Mouse (Mus musculus) kidney, embryonic 16.5 days (tissue): Measurements from ENCODE around the gene Nudt21. TPM values are rescaled to one million over a fixed set of nuclear protein-coding genes. Genes with fewer than 3 reads are reported as not detected.

Experiments used
- ATAC-seq: fragments of 200-750 bp; cut with Nextera tagmentation; 2 replicates; pipeline ENCODE4 v1.8.0; 2017; ENCODE audit warnings: moderate TSS enrichment; ENCODE audit not compliant: low FRiP score, low TSS enrichment
- H3K27ac ChIP-seq: fragments of 300-500 bp; sonication (generic); 2 replicates; pipeline ENCODE4 v1.5.1; 2014; ENCODE audit warnings: low read length
- H3K27me3 ChIP-seq: fragments of 300-500 bp; sonication (generic); 2 replicates; pipeline ENCODE4 v1.6.1; 2014; ENCODE audit warnings: low read length, control low read depth, mixed read lengths; ENCODE audit not compliant: insufficient read depth
- H3K36me3 ChIP-seq: fragments of 300-500 bp; sonication (generic); 2 replicates; pipeline ENCODE4 v1.6.1; 2014; ENCODE audit warnings: low read length, control low read depth, mixed read lengths; ENCODE audit not compliant: insufficient read depth
- H3K4me1 ChIP-seq: fragments of 300-500 bp; sonication (generic); 2 replicates; pipeline ENCODE4 v1.6.1; 2014; ENCODE audit warnings: low read length, control low read depth, mixed read lengths; ENCODE audit not compliant: insufficient read depth
- H3K4me2 ChIP-seq: fragments of 300-500 bp; sonication (generic); replicated peaks from 2 replicates; pipeline ENCODE4 v1.6.1; 2014; ENCODE audit warnings: low read depth, low read length
- H3K4me3 ChIP-seq: fragments of 300-500 bp; sonication (generic); 2 replicates; pipeline ENCODE4 v1.5.1; 2014; ENCODE audit warnings: mild to moderate bottlenecking, low read length
- H3K9ac ChIP-seq: fragments of 300-500 bp; sonication (generic); replicated peaks from 2 replicates; pipeline ENCODE4 v1.6.1; 2014; ENCODE audit warnings: low read length
- H3K9me3 ChIP-seq: fragments of 300-500 bp; sonication (generic); 2 replicates; pipeline ENCODE4 v1.6.1; 2016; ENCODE audit warnings: low read length, control low read depth
- WGBS: fragments of 180-500 bp; shearing (Covaris S2); extraction: QIAGEN DNeasy Blood & Tissue Kit; methylation state at CpG from one replicate; pipeline ENCODE4 v1.1.7; 2014; 5-methylcytosine and 5-hydroxymethylcytosine counted together
- polyA plus RNA-seq: library from polyadenylated mRNA; unstranded; fragments of >200 nt; fragmentation: Nextera tagmentation; extraction: Ambion mirVana; gene quantifications from 2 replicates; pipeline ENCODE4 v1.2.1, GENCODE M21; 2015

The Nudt21 gene
- polyA plus RNA-seq, 1 experiment from 2014 or later: 115 TPM

DNA sequence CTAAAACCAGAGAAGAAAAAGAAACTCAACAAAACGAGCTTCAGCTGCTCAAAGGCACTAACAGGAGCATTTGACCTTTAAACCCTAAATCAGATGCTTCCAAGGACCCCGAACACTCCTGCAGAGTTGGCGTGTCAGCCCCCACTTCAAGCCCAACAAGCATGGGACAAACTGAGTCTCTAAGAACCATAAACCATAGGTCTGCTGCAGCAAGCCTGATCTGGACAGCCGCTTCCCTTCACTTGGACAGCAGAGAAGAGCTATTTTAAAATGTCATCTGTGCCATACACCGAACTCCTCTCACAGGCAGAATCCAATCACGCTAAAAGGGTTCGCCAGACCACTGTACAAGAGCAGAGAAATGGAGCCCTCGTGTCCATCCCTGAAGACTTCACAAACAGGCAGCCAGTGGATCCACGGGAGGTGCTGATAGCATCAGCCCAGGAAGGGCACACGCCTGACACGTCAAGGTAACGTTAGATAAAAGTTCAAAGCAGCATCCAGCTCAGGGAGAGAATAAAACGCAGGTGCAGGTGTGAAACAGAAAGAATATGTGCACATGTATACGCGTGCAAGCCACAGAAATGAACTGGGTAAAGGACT lies 27.5 kb downstream of the Nudt21 start:
- no peak for ATAC-seq
- H3K27me3 ChIP-seq: no peaks in the 10 kb centered on the region
- H3K36me3 ChIP-seq: 0 out of 2 replicates have a peak, but pooled peaks cover 6% of the 10 kb centered on the region
- no peak overlapping the region for H3K9ac ChIP-seq
- H3K4me3 ChIP-seq: no peak overlapping the region
- H3K4me2 ChIP-seq: no peak overlapping the region
- H3K9me3 ChIP-seq: no peaks in the 10 kb centered on the region
- WGBS: 48% methylated on average over 15 of the region's 15 CpGs
- H3K4me1 ChIP-seq: peaks cover 31% of the 10 kb centered on the region
- no peak overlapping the region for H3K27ac ChIP-seq

DNA sequence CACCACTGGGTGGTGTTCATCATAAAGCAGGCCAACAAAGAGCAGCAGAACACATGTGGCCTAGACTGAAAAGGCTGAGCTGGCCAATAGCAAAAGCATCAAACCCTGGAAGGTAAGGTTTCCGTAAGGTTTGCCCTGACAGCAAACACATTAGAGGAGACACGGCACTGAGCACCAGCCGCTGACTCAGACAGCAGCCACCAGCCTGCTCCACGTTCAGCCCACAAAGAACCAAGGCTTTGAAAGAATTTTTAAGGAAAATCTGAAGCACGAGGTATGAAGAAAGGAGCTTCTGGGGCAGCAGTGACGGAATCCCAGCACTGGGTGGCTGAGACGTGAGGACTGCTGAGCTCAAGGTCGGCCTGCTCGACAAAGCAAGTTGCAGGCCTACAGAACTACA lies 32.7 kb downstream of the Nudt21 start:
- no peak overlapping the region for H3K27ac ChIP-seq
- H3K36me3 ChIP-seq: peaks cover 39% of the 10 kb centered on the region
- H3K4me3 ChIP-seq: no peak overlapping the region
- no peak for ATAC-seq
- H3K4me1 ChIP-seq: peaks cover 5% of the 10 kb centered on the region; the same call in 1 of the 2 replicates
- 90% methylated on average over 9 of the region's 9 CpGs for WGBS
- no peak overlapping the region for H3K4me2 ChIP-seq
- H3K27me3 ChIP-seq: no peaks in the 10 kb centered on the region
- no peaks in the 10 kb centered on the region for H3K9me3 ChIP-seq
- no peak overlapping the region for H3K9ac ChIP-seq

GRCm38 (mm10) chr8:93998961-93999360 lies 37.9 kb downstream of the Nudt21 start:
- H3K9me3 ChIP-seq: no peaks in the 10 kb centered on the region
- no peak overlapping the region for H3K27ac ChIP-seq
- WGBS: 89% methylated on average over 2 of the region's 2 CpGs
- no peak for ATAC-seq
- H3K4me2 ChIP-seq: no peak overlapping the region
- H3K27me3 ChIP-seq: no peaks in the 10 kb centered on the region
- H3K4me1 ChIP-seq: no peaks in the 10 kb centered on the region
- H3K9ac ChIP-seq: no peak overlapping the region
- H3K36me3 ChIP-seq: peaks cover 45% of the 10 kb centered on the region
- no peak overlapping the region for H3K4me3 ChIP-seq

GRCm38 (mm10) chr8:93989739-93990138 lies 47.1 kb downstream of the Nudt21 start:
- no peaks in the 10 kb centered on the region for H3K27me3 ChIP-seq
- peaks cover 46% of the 10 kb centered on the region for H3K36me3 ChIP-seq
- no peak overlapping the region for H3K4me3 ChIP-seq
- H3K9me3 ChIP-seq: peaks cover 10% of the 10 kb centered on the region; the same call in 1 of the 2 replicates
- H3K9ac ChIP-seq: no peak overlapping the region
- no peak overlapping the region for H3K27ac ChIP-seq
- H3K4me1 ChIP-seq: no peaks in the 10 kb centered on the region
- ATAC-seq: no peak
- no peak overlapping the region for H3K4me2 ChIP-seq
- WGBS: 96% methylated on average over 4 of the region's 4 CpGs

GRCm38 (mm10) chr8:93984731-93985130 lies 52.1 kb downstream of the Nudt21 start:
- Histone ChIP-seq H3K36me3 (peaks cover 63% of the 10 kb centered on the region), H3K27ac (no peak overlapping the region), H3K9ac (no peak overlapping the region), H3K9me3 (no peaks in the 10 kb centered on the region), H3K27me3 (no peaks in the 10 kb centered on the region), H3K4me3 (no peak overlapping the region), H3K4me2 (no peak overlapping the region), H3K4me1 (no peaks in the 10 kb centered on the region)
- ATAC-seq: no peak
- WGBS: 91% methylated on average over 3 of the region's 3 CpGs

GRCm38 (mm10) chr8:93983827-93984226 lies 53.0 kb downstream of the Nudt21 start:
- Histone ChIP-seq H3K4me1 (no peaks in the 10 kb centered on the region), H3K36me3 (peaks cover 61% of the 10 kb centered on the region), H3K9ac (no peak overlapping the region), H3K27me3 (no peaks in the 10 kb centered on the region), H3K4me3 (no peak overlapping the region), H3K27ac (no peak overlapping the region), H3K4me2 (no peak overlapping the region), H3K9me3 (no peaks in the 10 kb centered on the region)
- ATAC-seq: no peak
- 79% methylated on average over 3 of the region's 3 CpGs for WGBS

DNA sequence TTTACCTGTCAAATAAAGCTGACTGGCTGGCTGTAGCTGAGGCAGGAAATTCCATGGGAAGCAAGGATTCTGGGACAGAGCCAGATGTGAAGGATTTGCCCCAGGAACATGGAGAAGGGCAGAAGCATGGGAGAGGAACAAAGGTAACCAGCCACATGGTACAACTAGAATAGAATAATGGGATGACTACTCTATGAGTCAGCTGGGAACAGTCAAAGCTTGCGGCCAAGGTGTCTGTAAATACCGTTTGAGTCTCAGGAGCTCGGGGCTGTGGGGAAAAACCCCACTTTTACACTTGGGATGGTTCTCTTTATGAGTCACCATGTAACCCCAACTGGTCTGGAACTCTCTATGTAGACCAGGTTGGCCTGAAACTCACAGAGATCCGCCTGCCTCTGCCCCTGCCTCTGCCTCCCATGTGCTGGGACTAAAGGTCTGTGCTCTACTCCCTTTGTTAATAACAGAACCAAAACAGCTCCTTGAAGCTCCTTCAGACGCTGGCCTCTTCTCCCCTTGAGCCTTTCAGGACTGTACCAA lies 55.1 kb downstream of the Nudt21 start:
- 89% methylated on average over 5 of the region's 5 CpGs for WGBS
- H3K4me2 ChIP-seq: no peak overlapping the region
- no peaks in the 10 kb centered on the region for H3K27me3 ChIP-seq
- no peak overlapping the region for H3K4me3 ChIP-seq
- no peaks in the 10 kb centered on the region for H3K9me3 ChIP-seq
- H3K4me1 ChIP-seq: no peaks in the 10 kb centered on the region
- H3K9ac ChIP-seq: no peak overlapping the region
- peaks cover 68% of the 10 kb centered on the region for H3K36me3 ChIP-seq
- H3K27ac ChIP-seq: no peak overlapping the region
- ATAC-seq: no peak

- no peak overlapping the region for H3K4me2 ChIP-seq
- no peaks in the 10 kb centered on the region for H3K27me3 ChIP-seq
- H3K4me1 ChIP-seq: no peaks in the 10 kb centered on the region
- H3K4me3 ChIP-seq: no peak overlapping the region
- no peak overlapping the region for H3K9ac ChIP-seq
- ATAC-seq: no peak
- peaks cover 69% of the 10 kb centered on the region for H3K36me3 ChIP-seq
- H3K27ac ChIP-seq: no peak overlapping the region
- WGBS: 94% methylated on average over 4 of the region's 4 CpGs
- H3K9me3 ChIP-seq: no peaks in the 10 kb centered on the region
These were observed 56.7 kb downstream of the Nudt21 start for GRCm38 (mm10) chr8:93980141-93980540.

- 96% methylated on average over 6 of the region's 6 CpGs for WGBS
- Histone ChIP-seq H3K27ac (no peak overlapping the region), H3K4me2 (no peak overlapping the region), H3K9me3 (no peaks in the 10 kb centered on the region), H3K36me3 (peaks cover 80% of the 10 kb centered on the region), H3K9ac (no peak overlapping the region), H3K4me3 (no peak overlapping the region), H3K27me3 (no peaks in the 10 kb centered on the region), H3K4me1 (no peaks in the 10 kb centered on the region)
- no peak for ATAC-seq
These were observed 60.2 kb downstream of the Nudt21 start for GRCm38 (mm10) chr8:93976446-93977211.

DNA sequence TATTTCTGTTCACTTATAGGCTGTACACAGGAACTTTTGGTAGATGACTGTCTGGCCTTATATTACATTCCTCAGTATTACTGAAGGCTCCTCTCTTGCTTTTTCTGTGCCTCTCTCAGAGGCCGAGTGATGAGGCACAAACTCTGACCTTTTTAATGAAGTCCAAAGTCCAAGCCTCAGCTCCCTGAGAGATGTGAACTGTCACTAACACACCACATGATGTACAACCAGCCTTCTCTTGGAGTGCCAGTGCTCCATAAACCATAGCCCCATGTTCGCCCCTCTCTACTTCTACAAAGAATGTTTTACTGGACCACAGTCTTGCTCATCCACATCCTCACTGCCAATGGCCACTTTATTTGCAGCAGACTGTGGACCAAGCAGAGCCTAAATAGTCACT lies 61.5 kb downstream of the Nudt21 start:
- no peak overlapping the region for H3K4me2 ChIP-seq
- 84% methylated on average over 2 of the region's 2 CpGs for WGBS
- H3K4me3 ChIP-seq: no peak overlapping the region
- no peak overlapping the region for H3K9ac ChIP-seq
- H3K36me3 ChIP-seq: peaks cover 80% of the 10 kb centered on the region
- no peak for ATAC-seq
- H3K4me1 ChIP-seq: no peaks in the 10 kb centered on the region
- H3K27me3 ChIP-seq: no peaks in the 10 kb centered on the region
- no peak overlapping the region for H3K27ac ChIP-seq
- no peaks in the 10 kb centered on the region for H3K9me3 ChIP-seq
